Mouse (Mus musculus) E14TG2a.4 (cell line): Measurements from ENCODE around the gene Rpl26.

Source experiments
- CTCF ChIP-seq: conservative IDR thresholded peaks from 2 replicates; pipeline ENCODE4 v1.5.1; 2014; ENCODE audit warnings: low read length
- NANOG ChIP-seq: IDR thresholded peaks from 2 replicates; pipeline ENCODE4 v1.6.1; 2014; ENCODE audit warnings: borderline replicate concordance, low read length, mixed read lengths
- POU5F1 ChIP-seq: IDR thresholded peaks from 2 replicates; pipeline ENCODE4 v1.6.1; 2014; ENCODE audit warnings: low read length, borderline replicate concordance

GRCm38 (mm10) chr11:68902047-68902364 is 623 bp downstream of the Rpl26 start:
- TF ChIP-seq CTCF = no peak
- no peak for TF ChIP-seq NANOG
- no peak for TF ChIP-seq POU5F1
